Mouse (Mus musculus) kidney, adult 11 months (tissue): ENCODE data around the gene Myh3.
A peak's percentile ranks its signal among the peaks of the same experiment; 100 is the strongest.
"Not testable (repeated sequence)": the region's sequence is repeated elsewhere in the genome, so short reads cannot be mapped to it uniquely, and the experiment has no call there.

Source experiments
- DNase-seq: peaks from one replicate; pipeline ENCODE4 v3.0.0; 2022

The Myh3 gene

DNA sequence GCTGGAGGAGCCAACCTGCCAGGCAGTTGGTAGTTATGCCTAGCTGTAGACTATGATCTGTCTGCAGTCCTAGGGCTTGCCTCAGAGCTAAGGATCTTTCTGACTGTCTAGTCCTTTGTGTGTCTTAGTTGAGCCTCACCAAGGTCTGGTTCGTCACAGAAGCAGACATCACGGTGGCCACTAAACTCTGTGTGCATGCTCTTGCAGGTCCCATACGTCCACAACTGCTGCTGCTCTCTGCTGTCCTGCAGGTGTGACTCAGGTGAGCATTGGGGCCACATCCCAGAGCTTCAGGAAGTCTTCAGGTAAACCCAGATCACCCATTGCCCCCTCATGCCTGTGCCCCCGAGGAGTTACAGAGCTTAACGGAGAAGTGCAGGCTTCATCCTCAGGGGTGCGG lies 788 bp downstream of the Myh3 start:
- DNase-seq, result no peak

DNA sequence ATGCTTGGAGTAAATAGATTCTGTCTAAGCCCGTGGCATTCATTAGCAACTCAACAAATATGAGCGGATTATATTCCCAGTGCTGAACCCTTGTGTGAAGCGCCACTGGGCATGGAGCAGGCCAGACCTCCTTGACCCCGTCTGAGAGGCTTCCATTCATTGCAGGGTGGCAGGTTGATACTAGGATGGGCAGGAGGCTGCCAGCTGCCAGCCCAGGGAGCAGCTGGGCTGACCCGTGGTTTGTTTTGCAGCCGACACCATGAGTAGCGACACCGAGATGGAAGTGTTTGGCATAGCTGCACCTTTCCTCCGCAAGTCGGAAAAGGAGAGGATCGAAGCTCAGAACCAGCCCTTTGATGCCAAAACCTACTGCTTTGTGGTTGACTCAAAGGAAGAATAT lies 1.6 kb downstream of the Myh3 start:
- DNase-seq, result no peak

DNA sequence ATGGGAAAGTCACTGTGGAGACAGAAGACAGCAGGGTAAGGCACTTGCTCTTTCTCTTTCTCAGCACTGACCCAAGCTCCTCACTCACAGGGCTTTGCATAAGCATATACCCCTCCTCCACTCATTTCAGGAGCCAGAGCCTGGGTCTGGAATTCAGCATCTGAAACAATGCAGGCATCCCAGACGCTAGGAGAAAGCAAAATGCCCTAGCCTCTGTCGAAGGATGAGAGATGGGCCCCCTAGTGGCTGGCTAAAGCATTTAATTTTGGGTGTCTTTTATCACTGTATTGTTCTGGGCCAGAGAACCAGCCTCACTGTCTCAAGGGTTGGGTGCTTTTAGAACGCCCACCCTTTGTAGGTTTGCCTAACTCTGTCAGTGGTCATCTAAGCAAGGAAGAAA lies 2.1 kb downstream of the Myh3 start:
- DNase-seq, result no peak

DNA sequence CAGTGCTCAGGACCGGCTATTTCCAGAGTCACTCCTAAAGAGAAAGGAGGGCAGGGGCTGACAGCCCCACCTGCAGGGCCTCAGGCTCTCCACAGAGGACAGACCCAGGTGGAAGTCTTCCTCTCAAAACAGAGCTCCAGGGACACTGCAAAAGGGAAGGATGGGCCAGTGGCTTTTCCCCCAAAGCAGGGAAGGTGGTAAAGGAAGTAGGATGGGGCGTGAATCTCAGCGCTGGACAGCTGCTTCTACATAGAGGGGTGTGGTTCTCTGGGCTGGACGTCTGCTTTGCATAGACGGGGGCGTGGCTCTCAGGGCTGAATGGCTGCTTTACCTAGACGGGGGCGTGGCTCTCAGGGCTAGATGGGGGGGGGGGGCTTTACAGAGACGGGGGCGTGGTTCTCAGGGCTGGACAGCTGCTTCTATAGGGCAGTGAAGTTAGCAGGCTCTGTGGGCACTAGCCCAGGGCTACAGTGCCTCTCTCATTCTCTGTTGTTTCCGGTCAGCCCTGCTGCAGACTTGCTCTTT lies 3.1 kb downstream of the Myh3 start:
- DNase-seq, result peak; percentile 46

DNA sequence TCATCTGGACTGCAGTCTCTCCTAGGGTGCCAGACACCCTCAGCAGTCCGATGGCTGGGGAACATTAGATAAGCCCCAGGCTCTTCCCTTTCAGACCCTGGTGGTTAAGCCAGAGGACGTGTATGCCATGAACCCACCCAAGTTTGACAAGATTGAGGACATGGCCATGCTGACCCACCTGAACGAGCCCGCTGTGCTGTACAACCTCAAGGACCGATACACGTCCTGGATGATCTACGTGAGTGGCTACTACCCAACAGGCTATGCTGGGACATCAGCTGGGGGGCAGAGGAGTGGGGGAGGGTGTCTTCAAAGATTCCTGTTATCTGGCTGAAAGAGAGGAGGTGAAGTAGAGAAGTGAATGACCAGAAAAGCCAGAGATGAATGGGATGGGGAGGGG lies 4.1 kb downstream of the Myh3 start:
- DNase-seq, result no peak

DNA sequence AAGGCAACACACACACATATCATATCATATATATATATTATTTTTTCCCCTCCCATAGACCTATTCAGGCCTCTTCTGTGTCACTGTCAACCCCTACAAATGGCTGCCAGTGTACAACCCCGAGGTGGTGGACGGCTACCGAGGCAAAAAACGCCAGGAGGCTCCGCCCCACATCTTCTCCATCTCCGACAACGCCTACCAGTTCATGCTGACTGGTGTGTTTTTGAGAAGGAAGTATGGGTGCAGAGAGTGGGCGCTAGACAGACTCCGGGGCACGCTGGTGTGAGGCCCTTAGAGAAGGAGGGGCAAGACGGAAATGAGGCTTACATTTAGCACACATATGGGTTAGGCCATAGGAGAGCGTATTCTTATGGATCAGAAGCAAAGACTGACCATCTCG lies 4.7 kb downstream of the Myh3 start:
- DNase-seq, result no peak

DNA sequence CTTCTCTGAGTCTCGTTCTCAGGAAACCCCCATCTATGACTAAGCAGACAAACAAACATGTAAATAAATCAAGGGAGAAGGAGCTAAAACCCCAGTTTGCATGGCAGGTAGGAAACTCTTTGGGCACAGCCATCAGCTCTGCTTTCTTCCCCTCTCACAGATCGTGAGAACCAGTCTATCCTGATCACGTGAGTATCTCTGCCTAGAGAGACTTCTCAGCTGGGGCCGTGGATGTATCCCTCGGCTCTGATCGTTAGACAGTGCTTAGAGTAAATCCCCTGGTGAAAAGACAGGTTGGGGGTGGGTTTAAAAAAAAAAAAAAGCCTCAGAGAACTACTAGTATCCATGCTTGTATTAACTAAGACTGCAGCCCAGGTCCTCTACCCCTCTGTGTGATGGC lies 5.1 kb downstream of the Myh3 start:
- no peak for DNase-seq

DNA sequence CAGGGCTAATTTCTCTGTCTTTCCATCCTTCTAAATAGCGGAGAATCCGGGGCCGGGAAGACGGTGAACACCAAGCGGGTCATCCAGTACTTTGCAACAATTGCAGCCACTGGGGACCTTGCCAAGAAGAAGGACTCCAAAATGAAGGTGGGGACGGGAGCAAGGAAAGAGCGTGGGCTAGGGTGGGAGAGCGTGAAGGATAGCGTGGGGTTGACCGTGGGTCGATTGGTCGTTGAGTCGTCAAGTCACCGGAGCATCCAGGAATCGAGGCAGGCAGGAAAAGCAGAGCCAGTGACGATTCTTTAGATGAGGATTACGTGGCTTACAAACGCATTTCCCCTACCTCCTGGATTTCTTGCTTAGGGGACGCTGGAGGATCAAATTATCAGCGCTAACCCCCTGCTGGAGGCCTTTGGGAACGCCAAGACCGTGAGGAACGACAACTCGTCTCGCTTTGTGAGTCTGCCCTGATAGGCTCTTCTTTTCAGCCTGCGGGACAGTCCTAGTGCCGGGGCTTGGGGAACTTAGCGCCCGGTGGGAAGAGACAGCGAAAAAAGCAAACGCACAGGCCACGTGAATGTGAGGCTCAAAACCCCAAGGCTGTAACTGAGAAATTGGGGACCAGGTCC lies 5.7 kb downstream of the Myh3 start:
- DNase-seq, result no peak

DNA sequence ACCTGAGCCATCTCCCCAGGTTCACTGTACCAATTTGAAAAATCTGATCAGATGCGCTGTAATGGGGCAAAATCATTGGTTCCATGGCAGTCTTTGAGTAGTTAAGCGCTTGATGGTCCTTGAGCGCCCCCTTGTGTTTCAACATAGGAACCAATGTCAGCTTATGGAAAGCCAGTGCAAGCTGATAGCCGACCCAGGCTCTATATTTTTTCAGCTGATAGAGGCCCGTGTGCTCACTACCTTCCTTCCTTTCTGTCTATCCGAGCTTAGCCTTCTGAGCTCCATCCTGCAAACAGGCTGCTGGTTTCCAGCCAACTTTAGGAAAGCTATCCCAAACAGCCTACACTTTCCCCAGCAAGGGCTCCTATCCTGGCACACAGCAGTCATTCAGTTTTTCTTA lies 7.4 kb downstream of the Myh3 start:
- peak; percentile 48 for DNase-seq

DNA sequence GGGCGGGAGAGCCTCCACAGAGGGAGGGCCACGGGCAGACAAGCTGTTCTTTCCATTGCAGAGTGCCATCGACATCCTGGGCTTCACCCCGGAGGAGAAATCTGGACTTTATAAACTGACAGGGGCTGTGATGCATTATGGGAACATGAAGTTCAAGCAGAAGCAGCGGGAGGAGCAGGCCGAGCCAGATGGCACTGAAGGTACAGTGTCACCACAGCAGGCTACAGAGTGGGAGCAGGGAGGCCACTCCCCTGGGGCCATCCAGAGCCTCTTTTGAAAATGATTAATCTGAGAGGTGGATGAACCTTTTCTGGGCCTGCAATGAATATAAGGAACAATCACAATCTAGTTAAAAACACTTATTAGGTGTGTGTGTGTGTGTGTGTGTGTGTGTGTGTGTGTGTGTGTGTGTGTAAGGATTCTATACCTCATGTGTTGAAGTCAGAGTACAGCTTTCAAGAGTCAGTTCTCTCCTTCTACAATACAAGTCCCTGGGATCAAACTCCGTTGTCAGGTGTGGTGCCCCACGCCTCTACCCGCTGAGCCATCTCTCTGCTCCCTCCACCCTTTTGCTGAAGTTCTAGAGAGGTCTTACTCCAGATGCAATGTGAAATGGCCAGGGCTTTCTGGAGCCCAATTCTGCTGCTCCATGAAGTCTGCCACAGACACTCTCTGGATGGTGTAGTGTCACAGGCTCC lies 8.5 kb downstream of the Myh3 start:
- DNase-seq, result no peak

DNA sequence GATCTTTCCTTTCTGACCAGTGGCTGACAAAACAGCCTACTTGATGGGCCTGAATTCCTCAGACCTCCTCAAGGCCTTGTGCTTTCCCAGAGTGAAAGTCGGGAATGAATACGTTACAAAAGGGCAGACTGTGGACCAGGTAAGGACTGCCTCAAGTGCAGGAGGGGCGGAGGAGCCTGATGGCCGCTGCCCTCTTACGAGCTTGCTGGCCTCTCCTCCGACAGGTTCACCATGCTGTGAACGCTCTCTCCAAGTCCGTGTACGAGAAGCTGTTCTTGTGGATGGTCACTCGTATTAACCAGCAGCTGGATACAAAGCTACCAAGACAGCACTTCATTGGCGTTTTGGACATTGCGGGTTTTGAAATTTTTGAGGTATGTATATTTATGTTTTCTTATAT lies 9.1 kb downstream of the Myh3 start:
- no peak for DNase-seq

DNA sequence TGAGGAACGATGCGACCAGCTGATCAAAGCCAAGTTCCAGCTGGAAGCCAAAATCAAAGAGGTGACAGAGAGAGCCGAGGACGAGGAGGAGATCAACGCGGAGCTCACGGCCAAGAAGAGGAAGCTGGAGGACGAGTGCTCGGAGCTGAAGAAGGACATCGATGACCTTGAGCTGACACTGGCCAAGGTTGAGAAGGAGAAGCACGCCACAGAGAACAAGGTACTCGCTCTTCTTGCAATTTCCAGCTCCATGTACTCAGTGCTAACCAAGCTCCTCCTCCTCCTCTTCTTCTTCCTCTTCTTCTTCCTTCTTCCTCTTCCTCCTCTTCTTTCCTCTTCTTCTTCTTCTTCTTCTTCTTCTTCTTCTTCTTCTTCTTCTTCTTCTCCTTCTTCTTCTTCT lies 14.3 kb downstream of the Myh3 start:
- not testable (repeated sequence) for DNase-seq

DNA sequence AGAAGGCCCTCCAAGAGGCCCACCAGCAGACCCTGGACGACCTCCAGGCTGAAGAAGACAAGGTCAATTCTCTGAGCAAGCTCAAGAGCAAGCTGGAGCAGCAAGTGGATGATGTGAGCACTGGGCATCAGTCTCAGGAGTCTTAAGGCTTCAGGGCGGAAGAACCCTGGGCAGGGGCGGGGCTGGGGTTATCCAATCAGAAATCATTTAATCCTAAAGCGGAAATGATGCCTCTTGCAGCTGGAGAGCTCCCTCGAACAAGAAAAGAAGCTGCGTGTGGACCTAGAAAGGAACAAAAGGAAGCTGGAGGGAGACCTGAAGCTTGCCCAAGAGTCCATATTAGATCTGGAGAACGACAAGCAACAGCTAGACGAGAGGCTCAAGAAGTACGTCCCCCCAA lies 15.1 kb downstream of the Myh3 start:
- no peak for DNase-seq

DNA sequence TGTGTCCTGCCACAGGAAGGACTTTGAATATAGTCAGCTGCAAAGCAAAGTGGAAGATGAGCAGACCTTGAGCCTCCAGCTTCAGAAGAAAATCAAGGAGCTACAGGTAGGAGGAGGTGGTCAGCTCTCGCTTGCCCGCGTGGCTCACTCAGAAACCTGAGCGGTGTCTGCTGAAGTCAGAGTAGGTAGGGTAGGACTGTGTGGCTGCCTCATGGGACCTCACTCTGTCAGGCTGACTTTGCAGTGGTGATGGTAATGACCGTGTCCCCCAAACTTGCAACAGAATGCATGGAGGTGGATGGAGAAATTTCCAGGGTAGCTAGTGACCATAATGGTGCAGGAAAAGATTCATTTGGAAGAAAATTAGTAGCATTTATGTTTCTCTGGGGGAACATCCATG lies 15.6 kb downstream of the Myh3 start:
- no peak for DNase-seq

DNA sequence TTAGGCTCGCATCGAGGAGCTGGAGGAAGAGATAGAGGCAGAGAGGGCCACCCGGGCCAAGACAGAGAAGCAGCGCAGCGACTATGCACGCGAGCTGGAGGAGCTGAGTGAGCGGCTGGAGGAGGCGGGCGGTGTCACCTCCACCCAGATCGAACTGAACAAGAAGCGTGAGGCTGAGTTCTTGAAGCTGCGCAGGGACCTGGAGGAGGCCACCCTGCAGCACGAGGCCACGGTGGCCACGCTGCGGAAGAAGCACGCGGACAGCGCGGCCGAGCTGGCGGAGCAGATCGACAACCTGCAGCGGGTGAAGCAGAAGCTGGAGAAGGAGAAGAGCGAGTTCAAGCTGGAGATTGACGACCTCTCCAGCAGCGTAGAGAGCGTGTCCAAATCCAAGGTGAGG lies 16.4 kb downstream of the Myh3 start:
- no peak for DNase-seq

DNA sequence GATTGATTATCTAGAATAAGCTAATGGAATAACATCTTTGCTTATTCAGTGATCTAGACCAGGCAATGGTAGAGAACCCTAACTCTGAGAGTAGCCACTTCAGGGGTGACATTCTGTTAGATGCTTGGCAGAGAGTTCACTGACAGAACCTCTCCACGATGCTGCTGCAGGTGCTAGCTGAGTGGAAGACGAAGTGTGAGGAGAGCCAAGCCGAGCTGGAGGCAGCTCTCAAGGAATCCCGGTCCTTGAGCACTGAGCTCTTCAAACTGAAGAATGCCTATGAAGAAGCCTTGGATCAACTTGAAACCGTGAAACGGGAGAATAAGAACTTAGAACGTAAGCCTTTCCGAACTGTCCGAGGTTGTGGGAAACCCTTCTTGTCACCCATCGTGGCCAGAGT lies 19.6 kb downstream of the Myh3 start:
- DNase-seq, result no peak

DNA sequence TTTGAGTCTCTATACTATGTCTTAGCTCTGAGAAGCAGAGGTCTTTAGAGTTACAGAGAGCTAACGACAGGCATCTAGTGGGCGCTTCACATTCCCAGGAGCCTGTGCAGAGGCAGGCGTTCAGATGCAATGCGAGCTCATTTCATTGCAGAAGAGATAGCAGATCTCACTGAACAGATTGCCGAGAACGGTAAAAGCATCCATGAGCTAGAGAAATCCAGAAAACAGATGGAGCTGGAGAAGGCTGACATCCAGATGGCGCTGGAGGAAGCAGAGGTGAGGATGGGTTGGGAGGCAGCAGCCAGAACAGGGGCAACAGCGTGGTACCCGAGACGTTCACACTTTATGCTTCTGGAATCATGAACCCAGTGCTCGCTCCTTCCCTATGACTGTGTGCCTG lies 20.3 kb downstream of the Myh3 start:
- DNase-seq, result no peak

DNA sequence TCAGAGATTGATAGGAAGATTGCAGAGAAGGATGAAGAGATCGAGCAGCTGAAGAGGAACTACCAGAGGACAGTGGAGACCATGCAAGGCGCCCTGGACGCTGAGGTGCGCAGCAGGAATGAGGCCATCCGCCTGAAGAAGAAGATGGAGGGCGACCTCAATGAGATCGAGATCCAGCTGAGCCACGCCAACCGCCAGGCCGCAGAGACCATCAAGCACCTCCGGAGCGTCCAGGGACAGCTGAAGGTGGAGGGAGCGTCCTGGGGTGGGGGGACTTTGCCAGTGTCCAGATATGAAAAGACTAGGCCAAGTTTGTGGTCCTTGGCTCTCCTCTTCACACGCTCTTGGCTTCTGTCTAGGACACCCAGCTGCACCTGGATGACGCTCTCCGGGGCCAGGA lies 21.1 kb downstream of the Myh3 start:
- DNase-seq, result no peak

DNA sequence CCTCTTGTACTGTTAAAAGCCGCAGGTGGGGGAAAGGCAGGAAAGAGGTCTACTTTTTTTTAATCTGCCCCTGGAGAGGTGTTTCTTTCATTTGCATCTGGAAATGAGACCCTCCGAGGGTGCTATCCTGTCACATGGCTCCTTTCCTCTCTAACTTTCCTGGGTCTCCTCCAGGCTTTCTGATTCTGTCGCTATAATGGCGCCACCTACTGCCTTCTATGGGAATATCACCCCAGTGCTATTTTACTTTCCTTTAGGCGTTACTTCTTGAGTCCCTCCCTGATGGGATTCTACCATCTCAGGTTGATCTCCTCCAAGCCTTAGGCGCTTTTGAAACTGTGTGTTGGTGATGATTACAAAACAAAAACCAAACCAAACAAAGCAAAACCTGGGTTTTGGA lies 22.1 kb downstream of the Myh3 start:
- no peak for DNase-seq

DNA sequence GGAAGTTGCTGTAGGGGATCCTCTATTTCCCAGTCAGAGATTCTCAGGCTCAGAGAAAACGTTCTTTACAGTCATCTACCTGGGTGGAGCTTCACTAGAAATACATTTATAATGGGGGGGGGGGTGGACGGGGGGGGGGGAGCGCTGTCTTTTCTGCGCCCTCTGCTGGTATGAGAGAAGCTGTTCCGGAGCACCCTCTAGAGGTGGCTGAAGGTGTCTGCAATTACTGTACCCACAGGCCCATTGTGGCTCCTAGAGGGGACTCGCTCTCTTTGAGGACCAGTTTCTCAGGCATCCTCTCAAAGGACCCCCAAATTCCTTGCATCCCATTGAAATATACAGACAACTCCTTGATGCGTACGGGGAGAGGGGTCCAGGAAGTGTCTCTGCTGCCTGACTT lies 23.6 kb downstream of the Myh3 start:
- DNase-seq, result no peak

DNA sequence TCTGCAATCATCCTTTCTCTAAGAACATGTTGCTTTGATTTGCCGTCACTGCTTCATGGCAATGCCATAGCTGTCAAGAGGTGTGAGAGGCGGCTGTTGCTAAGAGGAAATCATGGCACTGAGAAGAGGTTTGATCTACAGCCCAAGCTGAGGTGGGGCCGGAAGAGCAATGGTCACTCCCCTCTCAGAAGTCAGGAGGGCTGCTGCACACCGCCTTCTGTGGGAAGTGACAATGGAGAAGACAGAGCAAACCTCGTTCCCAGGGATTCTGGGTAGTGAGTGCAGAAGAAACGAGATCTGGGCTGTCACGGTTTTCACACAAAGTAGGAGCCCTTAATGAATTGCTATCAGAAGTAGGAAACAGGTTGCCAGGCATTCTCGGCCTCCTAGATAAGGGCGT lies 25.2 kb downstream of the Myh3 start:
- no peak for DNase-seq

DNA sequence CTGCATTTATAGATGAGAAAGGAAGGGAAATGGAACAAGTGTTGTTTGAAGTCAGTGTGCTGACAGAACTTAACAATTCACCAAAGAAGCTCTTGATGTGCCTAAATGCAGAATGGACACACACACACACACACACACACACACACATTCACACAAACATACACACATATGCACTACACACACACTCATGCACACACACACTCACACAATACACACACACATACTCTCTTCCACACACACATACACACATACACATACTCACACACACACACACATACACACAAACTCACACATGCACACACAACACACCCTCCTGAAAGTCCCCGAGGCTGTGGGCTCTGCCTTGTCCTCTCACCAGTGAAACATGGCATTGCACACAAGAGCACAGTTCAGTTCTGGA lies 26.1 kb downstream of the Myh3 start:
- DNase-seq, result no peak

DNA sequence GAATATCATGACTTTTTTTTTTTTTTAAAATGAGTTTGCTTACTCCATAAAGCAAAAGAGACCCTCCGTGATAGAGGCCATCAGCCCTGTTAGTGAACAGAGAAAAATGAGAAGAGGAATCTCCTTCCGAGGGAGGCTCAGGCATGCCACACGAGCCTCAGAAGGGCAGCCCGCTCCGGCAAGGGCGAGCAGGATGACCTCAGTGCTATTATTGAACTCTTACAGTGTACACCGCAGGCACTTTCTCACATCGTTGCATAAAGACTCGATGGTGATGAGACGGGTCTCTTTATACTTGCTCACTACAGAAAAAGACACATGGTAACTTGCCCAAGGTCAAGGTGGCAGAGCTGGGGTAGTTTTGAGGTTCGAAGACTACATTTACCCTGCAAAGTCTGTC lies 26.6 kb downstream of the Myh3 start:
- DNase-seq, result no peak

DNA sequence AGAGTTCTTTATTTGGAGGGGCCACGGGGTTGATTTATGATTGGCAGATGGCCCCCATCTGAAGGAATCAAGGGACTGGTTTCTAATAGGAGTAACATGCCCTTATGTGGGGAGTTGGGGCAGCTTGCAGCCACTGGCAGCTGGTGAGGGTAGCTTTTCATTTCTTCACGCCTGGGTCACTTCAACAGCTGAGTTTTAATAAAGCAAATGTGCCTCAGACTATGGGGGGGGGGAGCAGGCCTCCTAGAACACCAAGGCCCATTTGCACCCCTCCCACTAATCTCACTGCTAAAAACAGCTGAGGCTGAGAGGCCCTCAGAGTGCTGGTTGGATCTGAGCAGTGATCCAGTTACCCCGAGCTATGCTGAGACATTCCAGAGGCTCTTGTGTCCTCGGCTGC lies 27.6 kb downstream of the Myh3 start:
- no peak for DNase-seq

DNA sequence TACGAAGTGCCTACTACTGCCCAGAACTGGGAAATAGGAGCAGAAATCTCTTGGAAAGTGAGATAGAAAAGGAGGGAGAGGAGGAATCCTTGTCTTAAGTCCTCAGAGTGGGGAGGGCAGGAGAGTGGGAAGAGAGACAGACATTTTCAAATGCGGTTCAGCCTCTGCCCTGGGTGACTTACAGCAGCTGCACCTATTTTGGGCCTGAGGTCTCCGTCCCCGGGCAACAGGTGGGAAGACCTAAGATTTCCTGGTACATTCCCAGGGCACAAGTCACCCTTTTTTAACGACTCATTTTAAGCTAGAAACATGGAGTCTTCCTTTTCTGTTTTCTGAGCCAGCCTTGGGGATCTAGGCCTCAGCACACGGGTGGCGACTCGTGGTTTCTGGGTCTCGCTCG lies 28.9 kb downstream of the Myh3 start:
- no peak for DNase-seq
